Mouse (Mus musculus) bone marrow macrophage, adult 2 months (primary cell): ENCODE measurements around the gene Sv2b.

ENCODE experiments used
- CTCF ChIP-seq: IDR thresholded peaks from 2 replicates; pipeline ENCODE4 v1.5.1; 2012; ENCODE audit warnings: low read depth, mild to moderate bottlenecking, low read length, moderate library complexity
- POLR2A ChIP-seq: IDR thresholded peaks from 2 replicates; pipeline ENCODE4 v1.6.1; 2012; ENCODE audit warnings: mild to moderate bottlenecking, low read depth, low read length, borderline replicate concordance

GRCm38 (mm10) chr7:75355521-75355920 lies 46.5 kb upstream of the Sv2b start:
- TF ChIP-seq CTCF = no peak
- TF ChIP-seq POLR2A = no peak
